Mouse (Mus musculus) embryo, embryonic 11 days (tissue): Measurements from ENCODE around the gene Actn3.
"Not testable (repeated sequence)": the region's sequence is repeated elsewhere in the genome, so short reads cannot be mapped to it uniquely, and the experiment has no call there.

ENCODE experiments used
- DNase-seq: peaks from one replicate; pipeline ENCODE4 v3.0.0-alpha.2; 2015

Actn3 gene

DNA sequence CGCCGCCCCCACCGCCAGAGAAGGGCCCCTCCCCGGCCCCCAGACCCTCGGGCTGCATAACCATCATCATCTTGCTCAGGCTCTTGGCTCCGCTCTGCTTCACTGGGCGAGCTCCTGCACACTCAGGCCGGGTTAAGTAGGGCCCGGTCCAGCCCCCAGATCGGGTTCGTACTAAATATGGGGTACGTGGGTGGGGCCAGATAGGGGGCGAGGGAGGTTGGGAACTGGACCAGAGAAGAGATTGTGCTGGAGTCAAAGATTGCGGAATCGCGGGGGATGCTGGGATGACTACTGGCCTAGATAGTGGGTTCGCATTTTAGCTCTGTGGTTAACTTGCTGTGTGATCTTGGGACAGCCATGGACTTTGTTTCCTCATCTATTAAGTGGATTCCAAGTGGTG, at the start of gene Actn3:
Actn3 (minus strand) TSS at position 125 of the 400 bp plus-strand sequence.
- DNase-seq = peak; percentile 28

DNA sequence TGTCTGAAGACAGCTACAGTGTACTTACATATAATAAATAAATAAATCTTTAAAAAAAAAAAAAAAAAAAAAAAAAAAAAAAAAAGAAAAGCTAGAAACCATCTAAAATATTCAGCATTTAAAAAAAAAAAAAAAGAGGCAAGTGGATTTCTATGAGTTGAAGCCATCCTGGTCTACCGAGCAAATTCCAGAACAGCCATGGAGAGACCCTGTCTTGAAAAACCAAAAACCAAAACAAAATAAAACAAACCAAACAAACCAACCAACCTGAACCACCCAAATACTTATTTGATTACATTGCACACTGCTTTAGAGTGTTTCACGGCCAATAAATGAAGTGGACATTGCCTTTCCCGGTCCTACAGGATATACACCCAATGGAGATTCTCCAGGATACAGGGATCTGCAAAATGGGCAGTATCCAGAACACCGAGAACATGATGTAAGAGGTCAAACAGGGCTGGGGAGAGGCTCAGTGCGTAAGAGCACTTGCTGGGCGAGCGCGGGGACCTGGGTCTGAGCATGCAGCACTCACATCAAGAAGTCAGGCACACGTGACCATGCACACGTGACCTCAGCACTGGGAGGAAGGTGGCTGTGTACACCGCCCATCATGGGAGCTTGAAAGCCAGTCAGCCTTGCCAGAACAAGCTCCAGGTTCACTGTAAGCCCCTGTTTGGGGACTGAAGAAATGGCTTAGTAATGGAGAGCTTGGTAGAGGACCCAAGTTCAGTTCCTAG, 47.6 kb upstream of the Actn3 start:
- DNase-seq = no peak

DNA sequence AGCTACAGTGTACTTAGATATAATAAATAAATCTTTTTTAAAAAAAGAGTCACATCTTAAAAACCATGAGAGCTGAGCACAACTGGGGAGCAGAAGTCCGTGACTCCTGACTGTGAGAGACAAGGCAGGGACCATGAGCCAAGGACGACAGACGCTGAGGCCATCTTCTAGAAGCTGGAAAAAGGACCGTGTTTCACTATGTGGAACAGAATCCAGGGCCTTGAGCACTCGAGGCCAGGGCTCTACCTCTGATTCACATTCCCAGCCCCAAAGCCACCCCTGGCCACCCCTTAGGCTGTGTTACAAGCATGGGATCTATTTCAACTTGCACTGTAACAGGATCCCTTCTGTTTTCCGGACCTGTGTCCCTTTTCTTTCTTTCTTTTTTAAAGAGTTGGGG, 41.9 kb upstream of the Actn3 start:
- DNase-seq = no peak

DNA sequence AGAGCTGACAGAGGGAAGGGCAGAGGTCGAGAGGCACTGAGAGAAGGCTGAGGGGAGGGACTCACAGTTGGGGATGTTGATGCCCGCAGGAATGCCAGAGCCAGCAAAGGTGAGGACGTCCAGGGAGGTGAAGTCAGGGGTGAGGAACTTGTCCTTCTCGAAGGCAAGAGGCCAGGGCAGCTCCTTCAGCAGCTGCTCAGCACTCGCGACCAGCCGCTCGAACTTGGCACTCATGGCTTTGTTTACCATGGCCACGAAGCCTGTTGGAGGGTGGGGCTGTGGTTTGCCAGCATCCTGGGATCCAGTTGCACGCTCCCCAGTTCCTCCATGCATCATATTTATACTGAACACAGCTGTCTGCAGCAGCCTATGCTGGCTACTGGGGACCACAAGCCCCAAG, 39.1 kb upstream of the Actn3 start:
- DNase-seq = no peak

DNA sequence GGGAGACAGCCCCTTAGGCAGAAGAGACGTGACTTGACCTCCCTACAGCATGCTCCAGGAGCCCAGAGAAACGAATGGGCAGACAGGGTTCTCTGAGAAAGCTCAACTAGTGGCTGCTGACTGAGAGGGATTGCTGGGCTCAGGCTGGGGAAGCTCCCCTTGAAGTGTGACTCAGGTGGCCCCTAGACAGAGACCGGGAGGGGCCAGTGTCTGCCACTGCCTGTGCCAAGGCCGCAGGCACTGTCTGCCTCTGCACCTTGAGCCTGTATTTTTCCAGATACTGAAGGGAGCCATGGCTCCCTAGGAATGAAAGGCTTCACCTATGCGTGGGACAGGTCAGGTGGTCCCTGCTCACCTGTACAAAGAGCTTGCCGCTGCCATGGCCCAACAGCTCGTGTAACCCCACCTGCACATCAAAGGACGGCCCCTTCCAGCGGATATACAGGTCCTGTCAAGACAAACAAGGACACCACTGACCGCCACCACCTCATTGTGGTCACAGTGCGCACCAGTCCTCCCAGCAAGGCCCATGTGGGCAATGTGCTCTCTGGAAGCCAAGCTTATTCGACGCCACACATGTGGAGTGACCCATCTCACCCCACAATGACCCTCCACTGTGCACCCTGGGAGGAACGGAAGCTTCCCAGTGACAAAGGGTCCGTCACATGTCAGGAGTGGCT, 38.4 kb upstream of the Actn3 start:
- DNase-seq = no peak

DNA sequence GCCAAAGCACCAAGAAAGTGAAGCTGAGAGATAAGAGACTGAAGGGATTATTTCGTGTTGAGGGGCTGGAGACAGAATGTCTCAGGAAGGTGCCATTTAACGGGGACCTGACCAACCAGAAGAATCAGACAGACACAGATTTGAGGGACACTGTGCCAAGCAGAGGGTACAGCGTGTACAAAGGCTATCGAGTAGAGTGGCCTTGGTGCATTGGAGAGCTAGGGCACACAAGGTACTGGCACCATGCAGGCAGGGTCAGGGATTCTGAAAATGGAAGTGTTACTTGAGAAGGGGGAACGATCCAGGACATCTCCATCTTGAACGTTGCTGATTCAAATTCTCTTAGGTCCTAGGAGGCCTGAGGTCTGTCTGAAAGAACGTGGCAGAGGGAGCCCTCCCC, 31.7 kb upstream of the Actn3 start:
- DNase-seq = no peak

DNA sequence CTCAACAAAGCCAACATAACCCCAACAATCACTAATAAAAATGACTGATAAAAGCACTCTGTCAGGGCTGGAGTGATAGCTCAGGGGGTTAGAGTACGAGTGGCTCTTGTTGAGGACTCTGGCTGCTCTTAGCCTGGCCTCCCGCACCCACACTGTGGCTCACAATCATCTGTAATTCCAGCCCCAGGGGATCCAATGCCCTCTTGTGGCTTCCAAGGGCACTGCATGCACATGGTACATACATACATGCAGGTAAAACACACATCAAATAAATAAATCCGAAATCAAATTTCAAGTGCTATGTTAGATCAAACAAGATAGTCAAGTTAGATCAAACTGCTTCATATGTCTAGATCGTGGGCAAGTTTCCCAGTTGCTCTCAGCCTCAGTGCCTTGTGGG, 30.4 kb upstream of the Actn3 start:
- DNase-seq = peak; percentile 34

DNA sequence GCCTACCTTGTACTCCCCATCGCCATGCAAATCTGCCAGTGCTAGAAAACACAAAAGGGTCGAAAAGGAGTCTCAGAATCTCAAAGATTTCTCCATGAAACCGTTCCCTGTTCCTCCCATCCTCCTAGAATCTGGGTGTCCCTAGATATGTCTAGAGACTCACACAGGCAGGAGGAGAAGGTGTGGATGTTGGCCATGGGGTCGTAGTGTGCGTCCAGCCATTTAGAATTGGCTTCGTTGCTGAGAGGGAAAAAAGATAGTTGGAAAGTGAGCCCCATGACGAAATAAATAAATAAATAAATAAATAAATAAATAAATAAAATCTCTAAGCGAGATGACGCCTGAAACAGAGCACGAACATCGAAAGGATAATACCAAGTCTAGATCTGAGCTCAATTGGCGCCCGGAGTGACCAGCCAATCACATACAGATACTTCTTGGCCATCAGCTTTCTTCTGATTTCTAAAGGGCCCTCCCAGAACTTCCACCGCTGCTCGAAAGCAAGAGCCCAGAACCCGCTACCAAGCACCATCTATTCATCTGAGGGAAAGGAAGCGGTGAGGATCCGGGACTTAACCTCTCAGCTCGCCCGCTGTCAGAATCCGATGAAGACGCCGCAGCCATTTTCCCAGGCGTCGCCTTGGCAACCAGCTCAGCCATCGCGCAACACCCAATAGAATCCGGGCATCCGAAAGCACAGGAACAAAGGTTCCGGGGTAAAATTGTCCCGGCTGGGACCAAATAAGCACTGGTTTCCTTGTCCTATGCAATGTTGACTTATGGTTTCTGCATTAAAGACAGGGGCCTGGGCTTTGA, 28.5 kb upstream of the Actn3 start, which contains the start of gene Bbs1:
Bbs1 (minus strand) TSS at position 650 of the 816 bp plus-strand sequence.
- DNase-seq = peak; percentile 91

DNA sequence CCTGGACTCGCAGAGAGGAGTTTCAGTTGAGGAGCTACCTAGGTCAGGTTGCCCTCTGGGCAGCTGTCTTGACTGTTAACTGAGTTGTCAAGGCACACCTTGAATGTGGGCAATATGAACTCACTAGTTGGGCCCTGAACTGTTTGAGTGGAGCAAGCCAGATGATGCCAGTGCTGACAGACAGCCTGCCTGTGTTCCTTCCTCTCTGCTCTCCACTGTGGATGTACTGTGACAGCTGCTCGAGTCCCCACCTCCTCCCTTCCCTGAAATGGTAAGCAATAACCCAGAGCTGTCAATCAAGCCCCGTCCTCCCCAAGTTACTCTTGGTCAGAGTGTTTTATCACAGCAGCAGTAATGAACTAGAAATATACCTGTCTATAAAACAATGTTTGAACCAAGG, 22.2 kb upstream of the Actn3 start:
- DNase-seq = no peak

DNA sequence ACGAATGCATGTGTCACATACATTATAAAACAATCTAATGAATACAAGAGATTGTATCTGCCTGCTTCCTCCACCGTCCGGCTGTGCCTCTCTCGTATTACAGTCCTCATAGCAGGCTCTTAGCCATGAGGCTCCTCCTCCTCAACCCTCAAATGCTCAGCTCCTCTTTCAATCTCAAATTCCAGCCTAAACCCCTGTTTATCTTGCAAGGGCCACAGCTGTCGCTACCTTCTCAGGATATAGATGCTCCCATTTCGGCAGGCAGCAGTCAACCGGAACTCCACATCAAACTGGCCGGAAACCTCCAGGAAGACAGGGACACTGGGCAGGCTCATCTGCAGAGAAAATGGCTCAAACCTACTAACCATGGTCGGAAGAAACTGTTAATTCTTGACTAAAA, 21.3 kb upstream of the Actn3 start:
- DNase-seq = no peak

DNA sequence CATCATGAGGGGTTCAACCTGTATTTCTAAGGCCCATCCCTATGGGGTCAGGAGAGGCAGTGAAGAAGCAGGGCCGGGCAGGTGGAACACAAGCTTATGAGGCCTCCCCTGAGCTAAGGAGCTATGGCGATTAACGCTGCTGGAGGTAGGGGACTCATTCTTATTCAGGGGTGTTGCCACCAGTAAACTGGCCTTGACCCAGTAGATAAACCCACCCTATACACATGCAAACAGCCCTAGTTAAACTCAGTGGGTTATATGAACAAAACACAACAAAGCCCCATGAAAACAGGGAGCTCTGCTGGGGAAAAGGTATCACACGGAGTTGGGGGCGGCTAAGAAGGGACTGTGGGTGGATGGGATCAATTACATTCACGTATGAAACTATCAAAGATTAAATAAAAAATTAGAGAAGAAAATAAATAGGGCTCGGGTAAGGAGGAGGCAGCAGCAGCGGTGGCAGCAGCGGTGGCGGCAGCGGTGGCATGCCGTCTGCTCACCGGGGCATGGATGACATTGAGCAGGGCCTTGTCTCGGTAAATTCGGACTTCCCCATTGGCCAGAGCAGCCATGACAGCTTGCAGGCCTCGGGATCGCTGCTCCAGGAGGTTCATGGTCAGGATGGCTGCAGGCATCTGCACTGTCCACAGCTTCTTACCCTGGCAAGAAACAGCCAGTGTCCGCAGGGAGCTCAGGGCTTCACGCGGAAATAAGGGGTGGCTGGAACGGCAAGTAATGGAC, 19.2 kb upstream of the Actn3 start:
- no peak for DNase-seq

DNA sequence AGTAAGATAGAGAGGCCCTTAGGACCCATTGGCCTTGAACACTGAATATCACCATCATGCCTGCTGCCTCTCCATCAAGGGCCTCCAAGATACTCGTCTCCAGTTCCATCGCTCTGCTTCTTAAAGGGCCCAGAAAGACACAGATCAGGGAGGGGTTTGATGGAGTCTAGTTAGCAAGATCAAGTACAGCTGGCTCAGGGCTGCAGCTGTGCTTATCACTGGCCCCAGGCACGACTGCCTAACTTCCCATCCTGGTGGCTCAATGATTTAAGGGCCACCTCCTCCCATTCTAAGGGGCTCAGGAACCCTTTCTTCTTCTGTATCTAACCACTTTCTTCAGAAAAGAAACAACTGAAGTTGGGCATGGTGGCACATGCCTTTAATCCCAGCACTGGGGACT, 14.1 kb upstream of the Actn3 start:
- no peak for DNase-seq

DNA sequence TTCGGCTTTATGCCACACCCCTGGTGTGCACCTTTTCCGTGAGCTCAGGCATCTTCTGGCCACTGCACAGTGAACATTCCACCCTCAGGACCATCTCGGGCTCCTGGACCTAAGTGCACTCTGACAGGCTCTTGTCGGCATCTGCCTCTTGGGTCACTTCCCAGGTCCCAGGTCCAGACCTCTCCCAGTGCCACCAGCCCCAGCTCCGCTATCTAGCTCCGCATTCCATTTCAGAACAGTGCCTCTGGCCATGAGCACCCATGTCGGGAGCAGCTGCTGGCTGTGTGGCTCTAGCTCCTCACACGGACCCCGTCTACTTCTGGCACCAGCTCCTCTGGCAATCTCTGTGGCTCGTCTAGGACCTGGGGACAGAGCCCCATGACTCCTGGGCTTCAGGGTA, 12.1 kb upstream of the Actn3 start:
- no peak for DNase-seq

DNA sequence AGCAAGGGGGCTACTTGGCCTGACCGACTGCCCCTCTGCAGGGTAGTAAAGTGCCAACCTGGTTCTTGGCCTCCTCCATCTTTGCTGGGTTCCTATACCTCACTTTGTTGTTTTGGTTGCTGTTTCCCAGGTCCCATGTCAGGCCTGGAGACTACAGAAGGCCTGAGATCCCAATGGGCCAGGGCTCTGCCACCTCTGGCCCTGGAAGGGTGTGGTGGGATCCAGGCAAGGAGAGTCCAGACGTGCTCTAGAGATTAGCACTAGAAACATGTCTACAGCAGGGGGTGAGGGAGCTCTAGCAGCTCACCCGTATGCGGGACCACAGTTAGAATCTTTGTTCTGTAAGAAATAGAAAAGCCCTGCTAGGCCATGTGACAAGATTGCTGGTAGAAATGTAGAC, 6.3 kb upstream of the Actn3 start:
- DNase-seq = no peak

DNA sequence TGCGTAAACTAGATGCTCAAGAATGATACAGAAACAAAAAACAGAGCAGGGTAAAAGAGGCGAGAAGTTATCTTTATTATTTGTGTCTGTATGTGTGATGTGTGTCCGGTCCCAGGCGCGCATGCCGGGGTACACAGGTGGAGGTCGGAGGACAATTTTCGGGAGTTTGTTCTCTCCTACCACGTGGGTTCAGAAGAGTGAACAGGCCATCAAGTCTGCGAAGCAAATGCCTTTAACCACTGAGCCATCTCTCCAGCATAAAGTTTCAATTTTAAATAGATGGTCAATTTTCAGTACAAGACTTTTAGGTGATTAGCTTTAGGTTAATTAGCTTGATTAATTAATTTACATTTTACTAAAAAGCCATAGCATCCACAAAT, 1.6 kb upstream of the Actn3 start:
- DNase-seq = no peak

DNA sequence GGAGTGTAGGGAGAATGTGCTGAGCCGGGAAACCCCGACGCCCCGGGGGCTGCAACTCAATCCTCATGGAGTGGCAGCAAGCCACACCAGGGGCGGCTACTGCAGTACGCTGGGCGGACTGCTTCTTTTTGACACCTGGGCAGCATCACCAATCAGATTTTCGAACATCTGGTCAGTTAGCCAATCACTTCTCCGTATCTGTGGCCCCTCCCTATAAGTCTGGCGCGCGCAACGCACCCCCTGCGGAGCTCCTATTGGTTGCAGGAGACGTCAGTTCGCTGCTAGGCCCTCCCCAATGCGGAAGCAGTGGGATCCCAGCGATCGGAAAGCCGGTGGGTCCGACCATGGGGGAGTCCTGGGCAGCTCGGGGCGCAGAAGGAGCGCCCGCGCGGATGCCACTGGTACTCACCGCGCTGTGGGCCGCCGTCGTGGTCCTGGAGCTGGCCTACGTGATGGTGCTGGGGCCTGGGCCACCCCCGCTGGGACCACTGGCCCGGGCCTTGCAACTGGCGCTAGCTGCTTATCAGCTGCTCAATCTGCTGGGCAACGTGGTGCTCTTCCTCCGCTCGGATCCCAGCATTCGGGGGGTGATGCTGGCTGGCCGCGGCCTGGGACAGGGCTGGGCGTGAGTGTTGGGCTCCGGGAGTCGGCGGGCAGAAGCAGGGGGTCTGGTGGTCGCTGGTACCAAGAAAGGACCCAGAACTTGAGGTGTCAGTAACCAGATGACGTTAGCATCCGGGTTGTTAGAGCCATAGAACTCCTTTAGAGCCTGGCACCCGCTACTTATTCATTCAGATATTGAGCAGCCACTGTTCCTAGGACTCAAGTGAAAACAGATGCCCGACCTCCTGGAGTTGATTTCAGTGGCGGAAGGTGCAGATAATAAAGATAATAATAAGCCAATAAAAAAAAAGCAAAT, 955 bp upstream of the Actn3 start, which contains the start of gene Zdhhc24:
Zdhhc24 (plus strand) TSS at position 264 of the 919 bp plus-strand sequence.
- peak; percentile 95 for DNase-seq

DNA sequence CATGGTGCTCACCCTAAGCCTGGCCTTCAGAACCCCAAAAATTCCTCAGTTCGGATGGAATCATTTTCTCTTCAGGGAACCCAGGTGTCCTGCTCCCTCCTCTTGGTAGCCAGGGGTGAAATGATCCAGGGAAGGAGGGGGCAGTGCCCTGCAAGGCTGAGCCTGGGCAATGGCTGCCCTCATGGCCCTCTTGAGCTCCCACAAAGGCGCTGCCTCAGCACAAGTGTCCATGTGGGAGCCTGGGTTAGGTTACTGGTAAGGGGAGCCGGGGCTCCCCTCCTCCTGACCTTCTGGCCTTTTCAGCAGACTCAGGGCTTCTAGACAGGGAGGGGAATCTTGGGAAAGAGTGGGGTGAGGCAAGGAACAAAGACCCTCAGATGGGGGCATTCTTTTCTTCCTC, 954 bp downstream of the Actn3 start:
- DNase-seq = no peak

DNA sequence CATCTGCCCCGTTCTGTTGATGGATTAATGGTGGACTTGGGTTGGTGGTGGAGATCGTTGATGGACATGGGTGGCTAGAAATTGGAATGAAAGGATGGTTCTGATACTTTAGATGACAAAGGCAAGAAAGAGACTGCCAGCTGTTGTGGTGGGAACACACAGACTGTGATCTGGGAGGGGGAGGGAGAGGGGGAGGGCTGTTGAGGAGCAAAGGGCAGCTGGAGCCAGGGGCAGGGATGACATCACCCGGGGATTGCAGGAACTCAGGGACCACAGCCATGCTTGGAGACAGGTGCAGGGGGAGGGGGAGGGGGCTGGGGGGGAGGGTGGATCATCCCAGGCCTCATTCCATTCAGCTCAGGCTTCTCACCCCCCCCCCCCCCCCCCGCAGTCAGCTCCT, 1.5 kb downstream of the Actn3 start:
- DNase-seq = no peak

DNA sequence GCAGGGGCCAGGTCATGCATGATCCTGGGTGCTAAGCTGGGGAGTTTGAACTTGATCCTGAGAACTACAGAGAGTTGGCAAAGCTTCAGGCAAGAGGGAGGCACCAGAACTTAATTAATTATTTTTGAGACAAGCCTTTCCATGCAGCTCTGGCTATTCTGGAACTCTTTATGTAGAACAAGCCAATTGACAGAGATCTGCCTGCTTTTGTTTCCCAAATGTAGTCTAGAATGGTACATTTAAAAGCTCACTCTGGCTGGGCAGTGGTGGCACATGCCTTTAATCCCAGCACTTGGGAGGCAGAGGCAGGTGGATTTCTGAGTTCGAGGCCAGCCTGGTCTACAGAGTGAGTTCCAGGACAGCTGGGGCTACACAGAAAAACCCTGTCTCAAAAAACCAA, 3.1 kb downstream of the Actn3 start:
- not testable (repeated sequence) for DNase-seq

DNA sequence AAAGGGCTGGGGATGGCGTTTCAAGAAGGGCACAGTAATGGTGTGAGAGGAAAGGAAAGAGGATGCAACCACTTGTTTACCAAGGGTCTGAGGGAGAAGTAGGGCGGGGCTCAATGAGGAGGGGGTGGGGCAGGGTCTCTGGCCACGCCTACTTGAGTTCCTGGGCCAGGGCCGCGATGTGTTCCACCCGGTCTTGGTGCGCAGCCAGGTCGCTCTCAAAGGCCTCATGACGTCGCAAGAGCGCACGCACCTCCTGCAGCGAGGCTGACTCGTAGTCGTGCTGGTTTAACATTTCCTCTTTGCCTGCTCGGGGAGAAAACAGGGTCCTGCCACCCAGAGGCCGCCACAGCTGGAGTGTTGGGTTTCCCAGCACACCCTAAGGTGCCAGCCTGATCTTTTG, 12.6 kb downstream of the Actn3 start:
- DNase-seq = peak; percentile 26

DNA sequence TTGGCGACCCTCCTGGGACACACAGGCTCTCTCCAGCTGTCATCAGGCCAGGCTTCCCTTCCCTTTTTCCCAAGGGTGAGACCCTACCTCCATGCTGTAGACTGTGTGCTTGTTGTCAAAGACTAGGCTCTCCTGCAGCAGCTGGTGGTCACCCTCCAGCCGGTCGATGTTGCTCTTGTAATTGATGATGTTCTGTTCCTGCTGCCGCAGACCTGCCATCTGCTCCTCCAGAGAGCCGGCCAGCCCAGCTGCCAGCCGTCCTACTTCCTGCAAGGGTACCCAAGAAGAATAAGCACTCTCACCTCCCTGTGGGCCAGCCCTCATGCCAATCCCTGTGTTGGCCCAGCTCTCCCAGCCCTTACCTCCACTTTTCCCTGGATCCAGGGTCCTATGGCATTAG, 14.7 kb downstream of the Actn3 start:
- DNase-seq = no peak

DNA sequence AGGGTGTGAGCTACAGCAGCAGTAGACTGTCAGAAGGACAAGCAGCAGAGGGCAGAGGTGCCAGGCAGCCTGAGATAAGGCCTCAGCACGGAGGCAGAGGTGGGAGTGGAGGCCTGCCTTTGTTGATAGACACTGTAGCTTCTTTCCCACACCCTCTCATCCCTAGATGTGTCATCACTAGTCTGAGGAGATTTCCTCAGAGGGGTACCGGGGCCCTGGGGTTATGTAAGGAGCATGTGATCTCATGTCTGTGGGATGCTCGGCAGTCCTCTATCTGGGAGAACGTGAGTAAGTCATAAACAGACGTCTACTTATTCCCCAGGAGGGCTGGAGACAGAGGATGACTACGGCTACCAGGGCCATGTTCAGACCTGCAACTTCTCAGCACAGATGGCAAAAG, 18.6 kb downstream of the Actn3 start:
- no peak for DNase-seq
